Mouse (Mus musculus) lung, adult 2 months (tissue): Measurements from ENCODE around the gene Gan. TPM values are rescaled to one million over a fixed set of nuclear protein-coding genes. Genes with fewer than 3 reads are reported as not detected.

Experiments
- DNase-seq: peaks from one replicate; pipeline ENCODE4 v3.0.0; 2022
- H3K4me1 ChIP-seq: fragments of 200-500 bp; 2 replicates; pipeline ENCODE4 v1.6.1; 2011; ENCODE audit warnings: low read length; ENCODE audit not compliant: control insufficient read depth, insufficient read depth
- H3K4me3 ChIP-seq: fragments of 200-500 bp; replicated peaks from 2 replicates; pipeline ENCODE3; 2011; ENCODE audit warnings: low read depth, mild to moderate bottlenecking, control low read depth, low read length; ENCODE audit errors: extremely low read depth
- CTCF ChIP-seq: fragments of 200-500 bp; IDR thresholded peaks from 2 replicates; pipeline ENCODE4 v1.5.1; 2011; ENCODE audit warnings: mild to moderate bottlenecking, low read length, control low read depth; ENCODE audit not compliant: insufficient read depth
- POLR2A ChIP-seq: fragments of 200-500 bp; IDR thresholded peaks from 2 replicates; pipeline ENCODE4 v1.6.1; 2011; ENCODE audit warnings: low read depth, mild to moderate bottlenecking, control low read depth, low read length, borderline replicate concordance; ENCODE audit errors: extremely low read depth
- WGBS: fragments of 180-500 bp; shearing (Covaris S2); methylation state at CpG from one replicate; pipeline ENCODE4 v1.1.7; 2018; 5-methylcytosine and 5-hydroxymethylcytosine counted together
- polyA plus RNA-seq: library from polyadenylated mRNA; depleted of rRNA; stranded (reverse); fragments of >200 nt; gene quantifications from 2 replicates; pipeline ENCODE4 v1.2.3, GENCODE M21; 2012; rRNA removed

Gan gene
- polyA plus RNA-seq, 1 experiment = 8.6 TPM

DNA sequence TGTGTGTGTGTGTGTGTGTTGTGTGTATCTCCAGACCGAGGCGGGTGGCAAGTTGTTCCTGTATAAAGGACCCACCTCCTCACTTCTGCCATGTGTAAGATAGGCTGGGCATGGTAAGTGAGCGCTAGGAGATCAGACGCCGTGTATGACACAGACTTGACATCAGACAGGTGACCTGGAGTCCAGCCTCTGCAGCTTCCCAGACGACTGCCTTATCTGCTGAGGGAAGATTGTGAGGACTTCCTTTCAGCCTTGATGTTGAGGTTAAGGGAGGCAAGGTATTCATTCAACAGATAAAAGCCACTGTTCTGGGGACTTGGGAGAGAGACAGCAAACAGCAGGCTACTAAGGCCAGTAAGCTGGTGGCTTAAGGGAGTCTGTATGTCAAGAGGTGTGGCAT lies 105.5 kb downstream of the Gan start:
- H3K4me3 ChIP-seq = no peak overlapping the region
- TF ChIP-seq CTCF = no peak
- TF ChIP-seq POLR2A = no peak
- peaks cover 35% of the 10 kb centered on the region for H3K4me1 ChIP-seq
- 53% methylated on average over 6 of the region's 6 CpGs for WGBS
- no peak for DNase-seq

DNA sequence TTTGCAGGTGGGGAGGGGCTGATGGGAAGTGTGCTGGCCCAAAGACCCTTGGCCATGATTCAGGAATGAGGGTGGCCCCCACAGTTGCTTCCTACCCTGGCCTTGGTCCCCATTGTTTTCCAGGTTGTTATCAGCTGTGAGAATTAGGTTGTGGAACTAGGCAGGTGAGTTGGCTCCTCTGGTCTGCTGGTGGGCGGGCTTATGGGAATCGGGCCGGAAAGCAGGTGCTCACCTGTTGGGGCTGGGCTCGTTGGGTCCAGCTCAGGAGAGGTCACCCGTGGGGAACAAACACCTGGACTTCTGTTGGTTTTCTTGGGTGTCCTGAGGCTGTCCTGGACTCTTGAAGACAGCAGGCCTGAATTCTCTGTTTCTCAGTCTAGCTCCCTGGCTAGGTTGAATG lies 107.1 kb downstream of the Gan start:
- Histone ChIP-seq H3K4me1 (peaks cover 28% of the 10 kb centered on the region), H3K4me3 (no peak overlapping the region)
- 68% methylated on average over 5 of the region's 5 CpGs for WGBS
- DNase-seq = no peak
- TF ChIP-seq CTCF (no peak), POLR2A (no peak)

Other genes with a start within 250 kb of the Gan start
- gene Cmc2, start 236.7 kb upstream of the Gan start, polyA plus RNA-seq = 4.8 and 8.1 TPM in 2 replicates
- gene Cenpn, start 236.4 kb upstream of the Gan start, polyA plus RNA-seq = 0.74 and 1.2 TPM in 2 replicates
- 13.9 and 15.9 TPM in 2 replicates for gene Atmin, start 214.7 kb upstream of the Gan start, polyA plus RNA-seq
- 1.2 and 1.5 TPM in 2 replicates for gene 1700030J22Rik, start 179.2 kb upstream of the Gan start, polyA plus RNA-seq
- gene Gcsh, start 164.6 kb upstream of the Gan start, polyA plus RNA-seq = 10.2 and 14.7 TPM in 2 replicates
- 0.06 and 0.12 TPM in 2 replicates for gene Pkd1l2, start 75.7 kb upstream of the Gan start, polyA plus RNA-seq
- 0.34 TPM in 1 of 2 replicates, not detected in the other for gene Bco1, start 62.3 kb upstream of the Gan start, polyA plus RNA-seq
- 53.1 and 62.3 TPM in 2 replicates for gene Cmip, start 98.9 kb downstream of the Gan start, polyA plus RNA-seq